Mouse (Mus musculus): ENCODE measurements around the gene Hsd3b7. TPM values are rescaled to one million over a fixed set of nuclear protein-coding genes. Genes with fewer than 3 reads are reported as not detected.

Gene Hsd3b7
- 52.8 and 55.8 TPM in 2 replicates for polyA plus RNA-seq (2015; fragmentation: Nextera tagmentation; extraction: Ambion mirVana)

- peak; percentile 97 for DNase-seq (ENCODE audit: low spot score)
- peak; percentile 98 for ATAC-seq
- H3K36me3 ChIP-seq (ENCODE audit: insufficient read depth, low read length) = peaks cover 37% of the 10 kb centered on the region
- TF ChIP-seq EP300 (IDR thresholded peaks at IDR 0.05) = peak; percentile 82
- TF ChIP-seq CTCF (IDR thresholded peaks at IDR 0.05) = peak; percentile 98
- no peaks in the 10 kb centered on the region for H3K9me3 ChIP-seq (ENCODE audit: low read length)
- H3K4me3 ChIP-seq (ENCODE audit: low read depth, low read length) = peak within 1 kb of the TSS; percentile 16; the same call in 1 of the 2 replicates
- WGBS = 17% methylated on average over 6 of the region's 6 CpGs
- peak within 1 kb of the TSS; percentile 68 for H3K27ac ChIP-seq (ENCODE audit: low read length)
- H3K4me2 ChIP-seq (replicated peaks; ENCODE audit: low read depth, low read length) = peak within 1 kb of the TSS; percentile 54
- H3K27me3 ChIP-seq (replicated peaks; ENCODE audit: insufficient read depth, low read length) = no peaks in the 10 kb centered on the region
- H3K9ac ChIP-seq (replicated peaks; ENCODE audit: low read depth) = peak within 1 kb of the TSS; percentile 20; the same call in 1 of the 2 replicates
- peaks cover 3% of the 10 kb centered on the region; the same call in 1 of the 2 replicates for H3K4me1 ChIP-seq (ENCODE audit: insufficient read depth, low read depth, low read length)
Observed at GRCm38 (mm10) chr7:127800435-127801009, at the start of gene Hsd3b7. Hsd3b7 (plus strand) TSS chr7:127800604.

- no peak overlapping the region for H3K9ac ChIP-seq (replicated peaks; ENCODE audit: low read depth)
- no peaks in the 10 kb centered on the region for H3K9me3 ChIP-seq (ENCODE audit: low read length)
- TF ChIP-seq EP300 (IDR thresholded peaks at IDR 0.05) (no peak), CTCF (IDR thresholded peaks at IDR 0.05) (no peak)
- ATAC-seq (no peak), DNase-seq (ENCODE audit: low spot score) (no peak)
- no peak overlapping the region for H3K4me3 ChIP-seq (ENCODE audit: low read depth, low read length)
- H3K36me3 ChIP-seq (ENCODE audit: insufficient read depth, low read length) = no peaks in the 10 kb centered on the region; the same call in 1 of the 2 replicates
- H3K4me1 ChIP-seq (ENCODE audit: insufficient read depth, low read depth, low read length) = no peaks in the 10 kb centered on the region
- H3K4me2 ChIP-seq (replicated peaks; ENCODE audit: low read depth, low read length) = no peak overlapping the region
- H3K27me3 ChIP-seq (replicated peaks; ENCODE audit: insufficient read depth, low read length) = no peaks in the 10 kb centered on the region
- 94% methylated on average over 5 of the region's 5 CpGs for WGBS
- no peak overlapping the region for H3K27ac ChIP-seq (ENCODE audit: low read length)
Observed at GRCm38 (mm10) chr7:127751619-127752018, 48.8 kb upstream of the Hsd3b7 start.

GRCm38 (mm10) chr7:127752069-127752468, 48.3 kb upstream of the Hsd3b7 start:
- H3K27me3 ChIP-seq (replicated peaks; ENCODE audit: insufficient read depth, low read length) = no peaks in the 10 kb centered on the region
- H3K27ac ChIP-seq (ENCODE audit: low read length) = no peak overlapping the region
- TF ChIP-seq CTCF (IDR thresholded peaks at IDR 0.05) (no peak), EP300 (IDR thresholded peaks at IDR 0.05) (no peak)
- H3K4me3 ChIP-seq (ENCODE audit: low read depth, low read length) = no peak overlapping the region
- no peaks in the 10 kb centered on the region; the same call in 1 of the 2 replicates for H3K36me3 ChIP-seq (ENCODE audit: insufficient read depth, low read length)
- no peaks in the 10 kb centered on the region for H3K9me3 ChIP-seq (ENCODE audit: low read length)
- DNase-seq (ENCODE audit: low spot score) = no peak
- H3K9ac ChIP-seq (replicated peaks; ENCODE audit: low read depth) = no peak overlapping the region
- ATAC-seq = no peak
- H3K4me1 ChIP-seq (ENCODE audit: insufficient read depth, low read depth, low read length) = no peaks in the 10 kb centered on the region
- WGBS = 92% methylated on average over 27 of the region's 27 CpGs
- no peak overlapping the region for H3K4me2 ChIP-seq (replicated peaks; ENCODE audit: low read depth, low read length)

GRCm38 (mm10) chr7:127753158-127753557, 47.2 kb upstream of the Hsd3b7 start:
- Histone ChIP-seq H3K4me3 (ENCODE audit: low read depth, low read length) (no peak overlapping the region), H3K27me3 (replicated peaks; ENCODE audit: insufficient read depth, low read length) (no peaks in the 10 kb centered on the region), H3K9me3 (ENCODE audit: low read length) (no peaks in the 10 kb centered on the region), H3K4me1 (ENCODE audit: insufficient read depth, low read depth, low read length) (no peaks in the 10 kb centered on the region), H3K4me2 (replicated peaks; ENCODE audit: low read depth, low read length) (no peak overlapping the region), H3K9ac (replicated peaks; ENCODE audit: low read depth) (no peak overlapping the region), H3K36me3 (ENCODE audit: insufficient read depth, low read length) (no peaks in the 10 kb centered on the region; the same call in 1 of the 2 replicates), H3K27ac (ENCODE audit: low read length) (no peak overlapping the region)
- 53% methylated on average over 5 of the region's 5 CpGs for WGBS
- no peak for TF ChIP-seq EP300 (IDR thresholded peaks at IDR 0.05)
- no peak for TF ChIP-seq CTCF (IDR thresholded peaks at IDR 0.05)
- no peak for DNase-seq (ENCODE audit: low spot score)
- ATAC-seq = no peak

- Histone ChIP-seq H3K4me3 (ENCODE audit: low read depth, low read length) (no peak overlapping the region), H3K36me3 (ENCODE audit: insufficient read depth, low read length) (no peaks in the 10 kb centered on the region; the same call in 1 of the 2 replicates), H3K4me2 (replicated peaks; ENCODE audit: low read depth, low read length) (no peak overlapping the region), H3K27ac (ENCODE audit: low read length) (no peak overlapping the region), H3K4me1 (ENCODE audit: insufficient read depth, low read depth, low read length) (no peaks in the 10 kb centered on the region), H3K9ac (replicated peaks; ENCODE audit: low read depth) (no peak overlapping the region), H3K27me3 (replicated peaks; ENCODE audit: insufficient read depth, low read length) (no peaks in the 10 kb centered on the region), H3K9me3 (ENCODE audit: low read length) (no peaks in the 10 kb centered on the region)
- TF ChIP-seq CTCF (IDR thresholded peaks at IDR 0.05) (no peak), EP300 (IDR thresholded peaks at IDR 0.05) (no peak)
- WGBS = 81% methylated on average over 7 of the region's 7 CpGs
- DNase-seq (ENCODE audit: low spot score) = no peak
- ATAC-seq = no peak
Observed at GRCm38 (mm10) chr7:127753741-127754140, 46.7 kb upstream of the Hsd3b7 start.

- Histone ChIP-seq H3K4me2 (replicated peaks; ENCODE audit: low read depth, low read length) (no peak overlapping the region), H3K4me1 (ENCODE audit: insufficient read depth, low read depth, low read length) (no peaks in the 10 kb centered on the region), H3K27me3 (replicated peaks; ENCODE audit: insufficient read depth, low read length) (no peaks in the 10 kb centered on the region), H3K9ac (replicated peaks; ENCODE audit: low read depth) (no peak overlapping the region), H3K36me3 (ENCODE audit: insufficient read depth, low read length) (no peaks in the 10 kb centered on the region), H3K9me3 (ENCODE audit: low read length) (no peaks in the 10 kb centered on the region), H3K4me3 (ENCODE audit: low read depth, low read length) (no peak overlapping the region), H3K27ac (ENCODE audit: low read length) (0 out of 2 replicates have a peak overlapping the region, but pooled peaks have one; percentile 4)
- DNase-seq (ENCODE audit: low spot score) (peak; percentile 7), ATAC-seq (no peak)
- no peak for TF ChIP-seq EP300 (IDR thresholded peaks at IDR 0.05)
- TF ChIP-seq CTCF (IDR thresholded peaks at IDR 0.05) = no peak
- WGBS = 42% methylated on average over 6 of the region's 6 CpGs
Observed at GRCm38 (mm10) chr7:127759716-127760115, 40.7 kb upstream of the Hsd3b7 start.
